Mouse (Mus musculus) heart, postnatal 10 days (tissue): Measurements from ENCODE around the gene Tdrd12. TPM values are rescaled to one million over a fixed set of nuclear protein-coding genes. Genes with fewer than 3 reads are reported as not detected.
"Not testable (repeated sequence)": the region's sequence is repeated elsewhere in the genome, so short reads cannot be mapped to it uniquely, and the experiment has no call there.

Experiments used
- DNase-seq, 2 experiments: peaks; one replicate each; pipeline ENCODE4 v3.0.0; 2021
- intact Hi-C: fragments of 180-260 bp; cut with DNase I; formaldehyde crosslinking; loops from one replicate; pipeline ENCODE4 v1.15.1; 2025
- total RNA-seq, 2 experiments: library from RNA; stranded (reverse); gene quantifications; 2 replicates each; pipeline ENCODE4 v1.2.3; 2021

Tdrd12 gene
- total RNA-seq, 2 experiments from 2014 or later, result 0.60 to 1.3 TPM

DNA sequence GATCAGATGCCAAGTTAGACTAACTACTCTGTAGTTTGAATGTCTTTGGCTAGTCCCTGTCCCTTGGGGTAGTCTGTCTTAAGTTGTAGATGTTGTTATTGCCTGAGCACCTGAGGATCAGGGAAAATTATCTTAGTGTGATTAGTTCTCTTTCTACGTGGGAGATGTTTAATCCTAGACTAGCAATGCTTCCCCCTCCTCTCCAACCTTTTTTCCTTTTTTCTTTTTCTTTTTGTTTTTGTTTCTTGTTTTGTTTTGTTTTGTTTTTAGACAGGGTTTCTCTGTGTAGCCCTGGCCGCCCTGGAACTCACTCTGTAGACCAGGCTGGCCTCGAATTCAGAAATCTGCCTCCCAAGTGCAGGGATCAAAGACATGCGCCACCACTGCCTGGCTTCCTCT is 18.7 kb upstream of the Tdrd12 start, which contains the start of gene Nudt19:
TSS of gene Nudt19 (minus strand) at position 100 of the 399 bp plus-strand sequence.
- intact Hi-C loops, result no loop called here
- no peak for DNase-seq

DNA sequence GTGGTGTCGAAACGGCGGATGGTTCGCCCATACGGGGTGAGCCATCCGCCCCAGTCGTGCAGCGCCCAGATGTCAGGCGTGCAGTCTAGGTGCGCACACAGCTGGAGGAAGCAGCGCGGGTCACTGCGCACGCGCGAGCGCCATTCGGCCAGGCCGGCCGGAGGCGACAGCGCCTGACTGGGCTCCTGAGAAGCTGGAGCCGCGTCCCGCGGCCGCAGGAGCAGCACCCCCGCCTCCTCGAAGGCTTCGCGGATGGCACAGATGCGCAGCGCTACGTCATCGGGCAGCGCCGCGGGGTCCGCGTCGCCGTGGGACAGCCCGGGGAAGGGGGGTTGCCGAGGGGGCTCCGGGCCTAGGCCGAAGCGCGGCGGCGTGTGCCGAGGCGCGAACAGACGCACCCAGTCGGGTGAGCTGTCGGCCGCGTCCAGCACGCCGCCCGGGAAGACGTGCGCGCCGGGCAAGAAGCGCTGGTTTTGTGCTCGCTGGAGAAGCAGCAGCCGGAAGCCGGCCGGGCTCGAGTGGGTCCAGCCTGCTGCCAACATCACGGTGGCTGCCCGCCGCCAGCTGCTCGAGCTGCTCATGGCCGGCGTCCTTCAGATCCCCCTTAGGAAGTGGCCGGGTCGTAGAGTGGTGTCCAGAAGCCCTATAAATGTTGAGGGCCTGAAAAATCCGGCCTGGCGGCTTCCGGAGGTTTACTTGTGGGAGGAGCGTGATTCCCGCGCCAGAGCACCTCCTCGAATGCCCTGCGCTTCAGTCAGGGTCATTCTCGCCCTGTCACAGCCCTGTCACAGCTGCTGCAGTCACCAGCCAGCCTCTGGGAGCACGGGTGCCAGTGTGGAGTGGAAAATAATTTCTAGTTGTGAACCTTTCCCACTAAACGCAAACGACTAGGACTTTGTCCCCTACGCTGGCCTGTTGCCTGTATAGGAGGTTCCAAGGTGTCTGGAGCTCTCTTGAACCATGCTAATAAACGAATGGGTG is 18.0 kb upstream of the Tdrd12 start:
- peak; percentile 92 to 93 for DNase-seq
- intact Hi-C loops, result loop anchor here (2.0 kb wide), 1 partner anchor 15 kb away; no protein-coding TSS in a partner anchor

DNA sequence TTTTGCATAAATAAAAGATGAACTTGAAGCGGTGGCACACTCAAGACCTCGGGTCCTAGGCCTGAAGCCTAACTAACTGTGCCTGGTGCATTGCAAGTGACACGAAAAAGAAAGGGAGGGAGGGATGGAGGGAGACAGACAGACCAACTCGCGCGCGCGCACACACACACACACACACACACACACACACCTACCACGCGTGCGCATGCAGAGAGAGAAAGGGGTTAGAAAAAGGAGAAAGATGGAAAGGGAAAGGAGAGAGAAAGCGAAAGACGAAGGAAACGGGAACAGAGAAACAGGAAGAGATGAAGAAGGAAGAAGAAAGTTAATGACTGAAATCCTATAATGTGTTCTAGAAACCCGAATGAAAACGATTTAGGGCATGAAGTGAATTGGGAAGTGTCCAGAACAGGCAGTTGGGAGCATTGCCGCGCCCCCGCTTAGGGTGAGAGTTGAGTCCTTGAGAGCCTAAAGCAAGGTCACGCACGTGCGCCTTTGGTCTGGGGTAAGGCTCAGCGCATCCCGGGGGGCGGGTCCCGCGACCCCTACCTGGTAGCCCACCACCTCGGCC is 17.1 kb upstream of the Tdrd12 start:
- intact Hi-C loops, result loop anchor here (2.0 kb wide), 1 partner anchor 16 kb away; no protein-coding TSS in a partner anchor
- DNase-seq, result peak; percentile 32 to 53

DNA sequence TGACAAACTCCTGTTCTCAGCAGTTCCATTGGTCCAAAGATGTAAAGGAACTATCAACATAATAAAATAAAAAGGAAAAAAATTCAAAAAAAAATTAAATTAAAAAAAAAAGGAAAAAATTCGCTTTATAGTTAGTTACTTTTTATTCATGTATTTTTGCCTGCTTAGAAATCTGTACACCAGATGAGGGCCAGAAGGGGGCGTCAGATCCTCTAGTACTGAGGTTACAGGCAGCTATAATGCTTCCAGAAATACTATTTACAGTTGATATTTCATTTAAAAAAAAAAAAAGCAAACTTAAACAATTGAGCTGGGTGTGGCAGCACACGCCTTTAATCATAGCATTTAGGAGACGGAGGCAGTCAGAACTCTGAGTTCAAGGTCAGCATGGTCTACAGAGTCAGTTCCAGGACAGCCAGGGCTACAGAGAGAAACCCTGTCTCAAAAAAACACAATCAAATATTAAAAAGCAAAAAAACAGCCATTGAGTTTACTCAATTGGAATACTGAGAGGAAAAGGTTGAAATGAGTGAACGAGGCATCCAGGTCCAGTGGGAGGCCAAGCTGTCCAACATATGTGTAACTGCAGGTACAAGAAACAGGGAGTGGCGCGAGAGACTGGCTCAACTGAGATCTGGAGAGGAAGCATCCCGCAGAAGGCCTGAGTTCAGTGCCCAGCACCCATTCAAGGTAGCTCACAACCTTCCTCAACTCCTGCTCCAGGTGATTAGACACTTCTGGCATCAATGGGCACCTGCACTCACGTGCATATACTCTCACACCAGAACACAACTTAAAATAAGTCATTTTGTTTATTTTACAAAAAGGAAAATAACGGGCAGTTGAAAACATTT is 16.4 kb upstream of the Tdrd12 start:
- intact Hi-C loops, result loop anchor here (2.0 kb wide), 1 partner anchor 17 kb away; no protein-coding TSS in a partner anchor
- DNase-seq, result peak; percentile 18 to 44

DNA sequence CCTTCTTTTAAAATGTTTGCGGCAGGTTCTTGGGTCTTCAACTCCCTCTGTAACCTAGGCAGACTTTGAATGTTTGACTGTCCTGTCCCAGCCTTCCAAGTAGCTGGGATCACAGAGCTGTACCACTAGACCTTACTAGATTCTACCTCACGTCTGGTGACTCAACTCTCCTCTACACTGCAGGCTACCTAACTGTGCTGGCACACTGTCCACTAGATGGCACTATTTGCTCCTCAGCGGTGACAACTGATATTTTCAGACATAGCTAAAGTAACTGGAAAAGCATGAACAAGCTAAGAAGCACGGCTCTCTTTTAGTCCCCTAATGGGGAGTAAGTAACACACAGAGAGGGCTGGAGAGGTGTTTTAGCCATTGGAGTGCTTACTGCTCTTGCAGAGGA is 8.3 kb upstream of the Tdrd12 start:
- peak; percentile 64 to 75 for DNase-seq
- intact Hi-C loops, result loop anchor here (2.0 kb wide), 1 partner anchor 89 kb away; no protein-coding TSS in a partner anchor

DNA sequence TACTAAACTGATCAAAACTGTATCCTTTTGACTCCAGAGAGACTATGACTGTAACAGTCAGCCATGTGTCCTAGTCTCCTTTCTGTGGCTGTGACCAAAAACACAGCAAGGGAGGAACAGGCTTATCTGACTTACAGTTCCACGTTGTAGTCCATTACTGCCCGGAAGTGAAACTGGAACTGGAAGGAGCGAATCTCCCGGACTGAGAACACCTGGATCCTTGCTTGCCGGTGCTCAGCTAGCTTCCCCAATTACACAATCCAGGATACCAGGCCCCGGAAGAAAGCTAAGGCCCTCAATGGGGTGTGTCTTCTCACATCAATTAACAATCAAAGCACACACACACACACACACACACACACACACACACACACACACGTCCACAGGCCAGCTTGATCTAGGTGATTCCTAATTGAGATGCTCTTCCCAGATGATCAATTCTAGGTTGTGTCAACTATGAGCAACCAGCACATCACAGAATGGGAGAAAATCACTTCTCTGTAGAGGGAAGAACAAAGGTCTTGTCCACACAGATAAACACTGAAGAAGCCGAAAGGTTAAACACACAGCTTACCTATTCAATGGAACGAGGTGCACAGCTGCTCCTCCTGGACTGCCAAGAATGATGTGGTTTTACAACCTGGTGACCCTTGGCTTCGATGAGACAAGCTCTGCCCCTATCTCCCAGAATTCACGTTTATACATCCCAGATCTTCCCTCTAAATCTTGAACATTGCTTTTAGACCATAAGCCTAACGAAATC is 1.6 kb downstream of the Tdrd12 start:
- intact Hi-C loops, result no loop called here
- no peak for DNase-seq

DNA sequence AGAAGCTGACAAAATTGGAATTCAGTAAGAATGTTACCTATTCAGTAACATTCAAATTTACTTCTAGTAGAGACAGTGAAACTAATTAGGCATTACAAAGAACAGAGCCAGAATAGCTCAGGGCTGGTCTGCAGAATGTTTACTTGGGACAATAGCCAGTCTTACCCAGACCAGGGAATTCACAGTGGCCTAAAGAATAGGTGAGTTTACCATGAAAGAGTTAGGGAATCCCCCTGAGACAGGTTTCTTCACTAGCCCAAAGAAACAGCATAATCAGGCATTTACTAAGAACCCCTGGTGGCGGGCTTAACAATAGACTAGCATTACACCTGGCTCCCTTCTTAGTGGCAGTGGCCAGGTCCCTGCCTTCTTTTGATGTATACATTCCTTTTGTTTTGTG is 7.0 kb downstream of the Tdrd12 start:
- DNase-seq, intact Hi-C loops: not testable (repeated sequence)

DNA sequence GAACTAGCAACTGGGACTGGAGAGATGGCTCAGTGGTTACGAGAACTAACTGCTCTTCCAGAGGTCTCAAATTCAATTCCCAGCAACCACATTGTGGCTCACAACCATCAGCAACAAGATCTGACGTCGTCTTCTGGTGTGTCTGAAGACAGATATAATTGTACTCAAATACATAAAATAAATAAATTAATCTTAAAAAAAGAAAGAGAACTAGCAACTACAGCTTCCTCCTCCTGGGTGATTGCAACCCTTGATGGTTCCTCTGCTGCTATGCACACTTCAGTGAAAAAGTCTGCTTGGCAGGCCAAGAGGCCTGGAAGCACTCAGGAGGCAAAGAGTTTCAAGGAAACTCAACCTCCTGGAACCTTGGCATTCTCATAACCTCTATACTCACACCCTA is 7.5 kb downstream of the Tdrd12 start:
- no peak for DNase-seq
- intact Hi-C loops, result no loop called here

DNA sequence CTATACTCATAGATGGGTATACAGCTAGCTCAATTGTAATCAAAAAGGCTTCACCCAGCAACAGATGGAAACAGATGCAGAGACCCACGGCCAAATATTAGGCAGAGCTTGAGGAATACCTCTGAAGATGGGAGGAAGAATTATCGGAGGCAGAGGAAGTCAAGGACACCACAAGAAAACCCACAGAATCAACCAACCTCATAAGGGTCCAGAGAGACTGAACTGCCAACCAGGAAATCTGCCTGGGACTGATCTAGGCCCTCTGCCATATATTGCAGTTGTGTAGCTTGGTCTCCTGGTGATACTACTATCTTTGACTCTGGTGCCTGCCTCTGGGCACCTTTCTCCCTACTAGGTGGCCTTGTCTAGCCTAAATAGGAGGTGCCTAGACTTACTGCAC is 10.8 kb downstream of the Tdrd12 start:
- no peak for DNase-seq
- intact Hi-C loops, result no loop called here

DNA sequence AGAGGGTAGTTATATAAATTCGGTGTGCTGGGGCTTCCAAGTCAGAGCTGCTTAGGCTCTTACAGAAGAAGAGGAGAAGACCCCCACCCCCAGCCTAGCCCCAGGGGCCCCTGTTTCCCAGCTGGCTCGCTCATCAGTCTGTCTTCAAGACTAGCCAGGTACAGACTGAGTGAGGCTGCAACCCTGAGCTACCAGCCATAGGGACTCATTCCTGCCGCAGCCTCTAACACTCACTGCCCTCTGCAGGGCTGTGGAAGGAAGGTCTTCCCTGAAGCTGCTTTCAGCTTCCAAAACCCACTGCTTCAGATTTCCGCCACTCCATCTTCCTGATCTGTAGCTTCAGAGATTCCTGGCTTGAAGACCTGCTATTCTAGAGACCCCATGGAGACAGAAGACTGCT is 35.5 kb downstream of the Tdrd12 start:
- peak; percentile 9 to 19 for DNase-seq
- intact Hi-C loops, result no loop called here

DNA sequence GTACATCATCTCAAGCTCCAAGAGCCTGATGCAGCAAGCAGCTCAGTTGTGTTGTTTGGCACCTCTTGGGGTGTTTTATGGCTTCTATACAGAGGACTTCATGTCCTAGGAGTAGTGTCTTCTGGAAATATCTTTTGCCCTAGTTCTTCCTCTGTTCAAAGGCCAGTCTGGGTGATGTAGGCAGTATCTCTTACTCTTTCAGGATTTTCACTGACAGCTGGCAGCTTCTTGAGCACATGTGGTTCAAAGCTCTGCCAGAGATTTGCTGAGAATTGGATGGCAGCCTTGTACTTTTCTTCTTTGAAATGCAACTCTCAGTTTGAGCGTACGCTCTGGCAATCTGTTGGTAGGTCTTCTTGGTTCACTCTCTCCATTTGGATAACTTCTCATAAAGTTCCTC is 40.0 kb downstream of the Tdrd12 start:
- intact Hi-C loops, result no loop called here
- no peak for DNase-seq

DNA sequence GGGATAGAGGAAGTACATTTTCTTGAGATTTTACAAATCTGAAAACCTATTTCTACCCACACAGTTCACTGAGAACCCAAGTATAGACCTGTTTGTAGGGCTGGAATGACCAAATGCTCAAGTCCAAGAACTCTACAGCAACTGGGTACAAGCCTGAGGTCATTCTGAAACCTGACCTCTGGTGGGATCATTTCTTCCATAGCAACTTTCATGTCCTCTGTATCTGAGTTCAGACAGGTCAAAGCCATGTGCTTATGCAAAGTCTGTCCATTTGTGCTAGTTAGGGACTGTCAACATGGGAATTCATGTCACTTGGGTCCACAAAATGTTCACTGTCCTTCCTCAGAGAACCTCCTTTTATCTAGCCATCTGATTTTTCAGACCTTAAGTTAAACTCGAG is 46.5 kb downstream of the Tdrd12 start:
- DNase-seq, result no peak
- intact Hi-C loops, result no loop called here

DNA sequence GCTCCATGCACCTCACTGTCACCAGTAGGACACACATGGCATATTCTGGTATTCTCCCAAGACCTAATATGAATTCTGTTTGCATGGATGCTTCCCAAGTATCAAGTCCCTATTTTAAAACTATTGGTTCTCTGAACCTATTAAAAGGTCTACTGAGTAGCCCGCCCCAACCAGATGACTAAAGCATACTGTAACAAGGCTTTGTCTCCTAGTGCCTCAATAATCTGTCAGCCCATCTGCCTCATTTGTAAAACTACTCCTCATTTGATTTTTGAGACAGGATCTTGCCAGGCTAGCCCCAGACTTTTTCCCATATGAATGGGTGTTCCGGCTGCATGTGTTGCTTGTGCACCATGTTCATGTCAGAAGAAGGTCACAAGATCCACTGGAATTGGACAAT is 47.4 kb downstream of the Tdrd12 start:
- intact Hi-C loops, result no loop called here
- DNase-seq, result no peak

DNA sequence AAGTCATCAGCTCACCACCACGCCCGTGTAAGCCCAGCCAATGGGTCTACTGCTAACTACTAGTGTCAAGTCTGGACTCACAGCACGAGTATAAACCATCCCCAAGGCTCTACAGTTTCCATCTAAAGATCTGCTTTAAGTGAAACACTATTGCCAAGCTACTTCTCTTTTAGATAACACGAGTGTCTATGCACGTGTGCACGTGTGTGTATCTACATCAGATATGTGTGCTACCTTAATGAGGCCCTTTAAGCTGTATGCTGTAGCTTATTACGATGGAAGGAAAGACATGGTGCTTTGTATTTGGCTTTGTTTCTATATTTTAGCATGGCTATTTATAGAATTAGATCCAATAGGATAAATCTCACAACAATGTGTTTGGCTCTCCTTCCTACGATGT is 51.0 kb downstream of the Tdrd12 start:
- intact Hi-C loops, result no loop called here

DNA sequence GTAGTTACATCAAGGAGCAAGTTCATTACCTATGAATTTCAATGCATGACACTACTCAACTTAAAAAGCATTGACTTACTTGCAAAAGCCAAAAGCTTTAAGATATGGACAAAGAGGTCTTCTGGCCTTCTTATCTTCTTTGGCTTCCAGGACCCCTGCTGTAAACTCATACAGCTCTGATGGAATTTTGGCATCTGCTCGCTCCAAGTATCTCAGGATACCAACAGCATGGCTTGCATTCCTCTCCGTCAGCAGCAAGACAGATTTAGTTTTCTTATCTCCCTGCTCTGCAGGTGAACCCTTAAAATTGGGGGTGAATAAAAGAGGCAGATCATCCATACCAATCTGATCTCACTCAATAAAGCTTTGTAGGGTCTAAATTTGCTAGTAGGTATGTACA is 52.4 kb downstream of the Tdrd12 start:
- DNase-seq, result peak; percentile 30 to 43

More for the DNA sequence above, 51.0 kb downstream of the Tdrd12 start:
- no peak for DNase-seq

DNA sequence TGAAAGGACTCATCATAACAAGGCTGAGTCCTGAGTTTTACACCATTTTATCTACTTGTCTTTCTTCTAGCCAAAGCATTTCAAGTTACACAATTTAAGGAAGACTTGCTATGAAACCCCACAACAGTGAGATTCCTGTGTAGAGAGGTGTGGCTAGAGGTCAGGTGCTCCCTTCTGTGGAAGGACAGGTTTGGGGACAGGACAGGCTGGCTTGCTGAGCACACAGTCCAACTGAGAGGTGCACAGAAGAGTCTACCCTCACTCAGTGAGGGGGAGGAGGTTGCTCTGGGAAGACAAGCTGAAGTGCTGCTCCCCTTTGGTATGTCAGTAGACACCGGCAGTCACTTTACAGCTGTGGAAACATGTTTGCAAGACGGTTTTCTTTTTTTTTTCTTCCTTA is 61.1 kb downstream of the Tdrd12 start:
- no peak for DNase-seq
- intact Hi-C loops, result no loop called here

More for the DNA sequence above, 52.4 kb downstream of the Tdrd12 start:
- intact Hi-C loops, result no loop called here

DNA sequence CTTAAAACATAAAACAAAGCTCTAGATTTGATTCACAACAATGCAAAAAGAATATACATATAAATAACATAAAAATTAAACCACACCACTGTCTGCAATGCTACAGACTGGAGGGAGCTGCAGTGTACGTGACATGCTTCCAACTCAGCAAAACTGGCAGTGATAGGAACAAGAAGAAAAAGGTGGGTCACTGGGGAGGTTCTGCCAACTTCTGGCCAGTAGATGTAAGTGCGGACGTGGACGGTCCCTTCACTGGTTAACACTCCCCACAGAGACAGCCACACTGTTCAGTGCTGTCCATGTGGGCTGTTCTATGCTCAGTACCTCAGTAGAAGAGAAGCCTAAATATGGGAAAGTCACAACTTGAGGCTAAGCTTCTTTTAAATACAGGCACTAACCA is 66.8 kb downstream of the Tdrd12 start:
- DNase-seq, result no peak
- intact Hi-C loops, result no loop called here

DNA sequence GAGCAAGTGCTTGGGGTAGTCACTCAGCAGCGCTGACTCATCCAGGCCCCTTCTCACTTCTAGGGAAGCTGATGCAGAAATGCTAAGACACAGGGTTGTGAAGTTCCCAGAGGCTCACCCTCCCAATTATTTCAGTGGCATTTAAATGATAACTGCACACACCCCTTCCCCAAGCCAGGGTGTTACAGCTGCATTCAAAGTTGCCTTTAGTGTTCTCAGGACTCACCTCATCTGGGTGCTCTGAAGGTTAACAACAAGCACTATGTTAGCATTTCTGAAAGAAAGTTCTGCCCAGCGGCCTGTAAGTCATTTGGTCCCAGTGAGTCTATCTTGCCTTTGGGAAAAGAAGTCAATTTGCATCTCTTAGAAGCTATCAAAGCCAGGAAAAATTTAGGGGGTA is 69.7 kb downstream of the Tdrd12 start:
- intact Hi-C loops, result no loop called here
- DNase-seq, result no peak

DNA sequence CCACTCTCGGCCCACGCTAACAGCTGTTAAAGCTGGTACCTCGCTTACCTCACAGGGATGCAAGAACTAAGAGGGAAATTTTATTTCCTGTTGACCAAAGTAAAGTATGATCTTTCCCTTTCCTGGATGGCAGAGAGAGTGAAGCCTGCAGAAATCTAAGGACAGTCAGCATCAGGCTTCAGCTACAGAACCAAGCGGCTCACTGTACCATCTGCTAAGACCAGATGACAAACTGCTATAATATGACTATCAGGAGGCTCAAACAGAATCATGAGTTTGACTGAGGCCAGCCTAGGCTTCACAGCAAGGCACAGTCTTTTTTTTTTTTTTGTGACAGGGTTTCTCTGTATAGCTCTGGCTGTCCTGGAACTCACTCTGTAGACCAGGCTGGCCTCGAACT is 72.5 kb downstream of the Tdrd12 start:
- intact Hi-C loops, result no loop called here
- no peak for DNase-seq

DNA sequence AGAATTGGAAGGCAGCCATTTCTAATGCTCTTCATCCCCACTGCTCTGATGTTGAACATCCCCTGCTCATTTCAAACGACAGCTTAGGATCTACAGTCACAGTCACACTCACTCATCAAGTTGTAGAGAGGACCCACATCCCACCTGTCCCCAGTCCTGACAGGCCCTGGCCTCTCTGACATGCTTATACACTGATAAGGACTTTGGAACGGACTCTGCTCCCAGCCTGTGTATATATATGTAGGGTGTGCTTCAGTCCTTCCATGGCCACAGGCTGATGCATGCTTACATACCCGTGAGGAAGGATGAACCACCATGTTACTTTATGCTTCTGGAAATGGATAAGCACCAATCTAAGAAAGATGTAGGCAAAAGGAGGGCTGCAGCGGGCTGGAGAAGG is 76.6 kb downstream of the Tdrd12 start:
- DNase-seq, result no peak

More for the DNA sequence above, 76.6 kb downstream of the Tdrd12 start:
- intact Hi-C loops, result no loop called here
